Mouse (Mus musculus): ENCODE results near the gene Il27ra.

- TF ChIP-seq CTCF (IDR thresholded peaks at IDR 0.05; ENCODE audit: control insufficient read depth, insufficient read depth, insufficient replicate concordance, low read depth, low read length) (peak; percentile 64), POLR2A (IDR thresholded peaks at IDR 0.05; ENCODE audit: control insufficient read depth, low read depth, low read length) (no peak)
These were observed at the start of gene Il27ra for GRCm38 (mm10) chr8:84042066-84042947.
